Mouse (Mus musculus): ENCODE measurements around the gene Bub1. TPM values are rescaled to one million over a fixed set of nuclear protein-coding genes. Genes with fewer than 3 reads are reported as not detected.

The Bub1 gene
- total RNA-seq (2021), result under 1 TPM; 0.22 to 0.44 TPM
- long read RNA-seq, experiment 1, result 0 reads
- long read RNA-seq, experiment 2, result 0 reads

GRCm38 (mm10) chr2:127831401-127832102 is at the start of gene Bub1:
Gene Bub1, minus strand, starts transcription at chr2:127831865.
- DNase-seq, result peak; percentile 93 to 94

GRCm38 (mm10) chr2:127881063-127881462 is 49.4 kb upstream of the Bub1 start:
- no peak for DNase-seq

GRCm38 (mm10) chr2:127864381-127864780 is 32.7 kb upstream of the Bub1 start:
- DNase-seq, result no peak

GRCm38 (mm10) chr2:127854332-127854991 is 22.8 kb upstream of the Bub1 start:
- peak; percentile 93 to 96 for DNase-seq

- peak in 1 of 2 experiments; percentile 44 for DNase-seq
These were observed 18.7 kb upstream of the Bub1 start for GRCm38 (mm10) chr2:127850371-127850770.

- DNase-seq, result no peak
These were observed 14.9 kb upstream of the Bub1 start for GRCm38 (mm10) chr2:127846571-127846970.

- no peak for DNase-seq
These were observed 14.3 kb upstream of the Bub1 start for GRCm38 (mm10) chr2:127846008-127846407.

GRCm38 (mm10) chr2:127845346-127845982 is 13.8 kb upstream of the Bub1 start:
- DNase-seq, result peak; percentile 52 to 61

- DNase-seq, result peak in 1 of 2 experiments; percentile 14
These were observed 10.8 kb upstream of the Bub1 start for GRCm38 (mm10) chr2:127842421-127842820.

- DNase-seq, result no peak
These were observed 9.7 kb upstream of the Bub1 start for GRCm38 (mm10) chr2:127841402-127841801.

- DNase-seq, result no peak
These were observed 7.8 kb upstream of the Bub1 start for GRCm38 (mm10) chr2:127839425-127839824.

GRCm38 (mm10) chr2:127838576-127838975 is 6.9 kb upstream of the Bub1 start, which contains the start of gene Acoxl:
Gene Acoxl, plus strand, starts transcription at chr2:127838876.
- DNase-seq, result no peak

- DNase-seq, result peak in 1 of 2 experiments; percentile 20
These were observed 1.1 kb upstream of the Bub1 start for GRCm38 (mm10) chr2:127832833-127833190.

GRCm38 (mm10) chr2:127832103-127832832 is 603 bp upstream of the Bub1 start:
- no peak for DNase-seq

- peak; percentile 92 for DNase-seq
These were observed 39.6 kb downstream of the Bub1 start, which contains the start of gene Mtln for GRCm38 (mm10) chr2:127791919-127792603. Gene Mtln, minus strand, starts transcription at chr2:127792488.

GRCm38 (mm10) chr2:127789651-127790270 is 41.9 kb downstream of the Bub1 start:
- no peak for DNase-seq

GRCm38 (mm10) chr2:127789138-127789537 is 42.5 kb downstream of the Bub1 start:
- no peak for DNase-seq

GRCm38 (mm10) chr2:127788440-127789116 is 43.1 kb downstream of the Bub1 start, which contains the start of gene Nphp1:
Gene Nphp1, minus strand, starts transcription at chr2:127788897.
- peak; percentile 90 for DNase-seq

- no peak for DNase-seq
These were observed 44.4 kb downstream of the Bub1 start for GRCm38 (mm10) chr2:127787226-127787625.

GRCm38 (mm10) chr2:127778451-127778850 is 53.2 kb downstream of the Bub1 start:
- DNase-seq, result no peak
